Mouse (Mus musculus) limb, embryonic 11.5 days (tissue): ENCODE measurements around the gene D230025D16Rik. TPM values are rescaled to one million over a fixed set of nuclear protein-coding genes. Genes with fewer than 3 reads are reported as not detected.

Experiments
- ATAC-seq: fragments of 200-750 bp; cut with Nextera tagmentation; 2 replicates; pipeline ENCODE4 v1.8.0; 2017; ENCODE audit warnings: low read depth; ENCODE audit not compliant: insufficient number of reproducible peaks, low FRiP score, low TSS enrichment
- DNase-seq: peaks from one replicate; pipeline ENCODE4 v3.0.0-alpha.2; 2015; ENCODE audit warnings: low spot score
- H3K27ac ChIP-seq: fragments of 300-500 bp; sonication (generic); replicated peaks from 2 replicates; pipeline ENCODE4 v1.5.1; 2014; ENCODE audit warnings: low read depth, mild to moderate bottlenecking, low read length
- H3K27me3 ChIP-seq: fragments of 300-500 bp; sonication (generic); 2 replicates; pipeline ENCODE4 v1.6.1; 2014; ENCODE audit warnings: mild to moderate bottlenecking, low read length, mixed read lengths; ENCODE audit not compliant: control insufficient read depth, insufficient read depth
- H3K36me3 ChIP-seq: fragments of 300-500 bp; sonication (generic); 2 replicates; pipeline ENCODE4 v1.6.1; 2014; ENCODE audit warnings: mild to moderate bottlenecking, low read length, moderate library complexity, mixed read lengths; ENCODE audit not compliant: control insufficient read depth, insufficient read depth
- H3K4me1 ChIP-seq: fragments of 300-500 bp; sonication (generic); 2 replicates; pipeline ENCODE4 v1.6.1; 2014; ENCODE audit warnings: low read length, mixed read lengths; ENCODE audit not compliant: control insufficient read depth, insufficient read depth
- H3K4me2 ChIP-seq: fragments of 300-500 bp; sonication (generic); 2 replicates; pipeline ENCODE4 v1.6.1; 2014; ENCODE audit warnings: low read depth, mild to moderate bottlenecking, moderate library complexity; ENCODE audit not compliant: severe bottlenecking
- H3K4me3 ChIP-seq: fragments of 300-500 bp; sonication (generic); 2 replicates; pipeline ENCODE4 v1.5.1; 2014; ENCODE audit warnings: low read depth, low read length
- H3K9ac ChIP-seq: fragments of 300-500 bp; sonication (generic); 2 replicates; pipeline ENCODE4 v1.6.1; 2014; ENCODE audit warnings: mild to moderate bottlenecking, low read length
- H3K9me3 ChIP-seq: fragments of 300-500 bp; sonication (generic); 2 replicates; pipeline ENCODE4 v1.6.1; 2016; ENCODE audit warnings: low read length; ENCODE audit not compliant: control insufficient read depth
- WGBS: fragments of 180-500 bp; shearing (Covaris S2); extraction: QIAGEN DNeasy Blood & Tissue Kit; methylation state at CpG from one replicate; pipeline ENCODE4 v1.1.7; 2014; 5-methylcytosine and 5-hydroxymethylcytosine counted together
- polyA plus RNA-seq: library from polyadenylated mRNA; unstranded; fragments of >200 nt; fragmentation: Nextera tagmentation; extraction: Ambion mirVana; gene quantifications from 2 replicates; pipeline ENCODE4 v1.2.1, GENCODE M21; 2014

The D230025D16Rik gene
- polyA plus RNA-seq, 1 experiment from 2014 or later, result 29.9 TPM

GRCm38 (mm10) chr8:105298351-105299252, 73.7 kb downstream of the D230025D16Rik start:
- H3K36me3 ChIP-seq, result peaks cover 22% of the 10 kb centered on the region; the same call in 1 of the 2 replicates
- no peak overlapping the region for H3K27ac ChIP-seq
- H3K4me2 ChIP-seq, result peak overlapping the region; percentile 91
- WGBS, result 60% methylated on average over 18 of the region's 18 CpGs
- no peak for DNase-seq
- H3K4me3 ChIP-seq, result peak overlapping the region; percentile 99
- no peaks in the 10 kb centered on the region for H3K27me3 ChIP-seq
- H3K9ac ChIP-seq, result peak overlapping the region; percentile 84
- peaks cover 10% of the 10 kb centered on the region for H3K4me1 ChIP-seq
- ATAC-seq, result no peak
- no peaks in the 10 kb centered on the region for H3K9me3 ChIP-seq

GRCm38 (mm10) chr8:105299962-105300361, 75.0 kb downstream of the D230025D16Rik start:
- Histone ChIP-seq H3K4me1 (peaks cover 10% of the 10 kb centered on the region), H3K4me2 (no peak overlapping the region), H3K36me3 (peaks cover 22% of the 10 kb centered on the region; the same call in 1 of the 2 replicates), H3K27me3 (no peaks in the 10 kb centered on the region), H3K4me3 (no peak overlapping the region), H3K9ac (no peak overlapping the region), H3K9me3 (no peaks in the 10 kb centered on the region), H3K27ac (no peak overlapping the region)
- ATAC-seq (no peak), DNase-seq (no peak)
- WGBS, result 91% methylated on average over 8 of the region's 8 CpGs

Other genes with a start within 250 kb of the D230025D16Rik start
- not detected in 2 replicates for gene Ces2h, start 224.3 kb upstream of the D230025D16Rik start, polyA plus RNA-seq
- gene Ces3a, start 176.5 kb upstream of the D230025D16Rik start, polyA plus RNA-seq, result not detected in 2 replicates
- gene Ces3b, start 141.4 kb upstream of the D230025D16Rik start, polyA plus RNA-seq, result not detected in 2 replicates
- gene Ces4a, start 93.3 kb upstream of the D230025D16Rik start, polyA plus RNA-seq, result not detected in 2 replicates
- gene Cbfb, start 54.5 kb upstream of the D230025D16Rik start, polyA plus RNA-seq, result 105 TPM in 2 replicates
- 2.4 and 3.4 TPM in 2 replicates for gene B3gnt9, start 30.0 kb downstream of the D230025D16Rik start, polyA plus RNA-seq
- 11.1 and 13.6 TPM in 2 replicates for gene Tradd, start 39.5 kb downstream of the D230025D16Rik start, polyA plus RNA-seq
- gene Fbxl8, start 39.5 kb downstream of the D230025D16Rik start, polyA plus RNA-seq, result 1.2 and 1.3 TPM in 2 replicates
- gene Hsf4, start 44.7 kb downstream of the D230025D16Rik start, polyA plus RNA-seq, result not detected in 2 replicates
- gene Nol3, start 51.0 kb downstream of the D230025D16Rik start, polyA plus RNA-seq, result 1.0 and 1.2 TPM in 2 replicates
- gene 4931428F04Rik, start 64.7 kb downstream of the D230025D16Rik start, polyA plus RNA-seq, result 17.5 and 17.9 TPM in 2 replicates
- 6.6 and 8.6 TPM in 2 replicates for gene Exoc3l, start 71.0 kb downstream of the D230025D16Rik start, polyA plus RNA-seq
- gene E2f4, start 72.5 kb downstream of the D230025D16Rik start, polyA plus RNA-seq, result 132 and 136 TPM in 2 replicates
- 2.6 and 3.7 TPM in 2 replicates for gene Elmo3, start 80.5 kb downstream of the D230025D16Rik start, polyA plus RNA-seq
- gene Lrrc29, start 101.1 kb downstream of the D230025D16Rik start, polyA plus RNA-seq, result 0.64 and 0.92 TPM in 2 replicates
- 87.5 and 99.0 TPM in 2 replicates for gene Tmem208, start 101.2 kb downstream of the D230025D16Rik start, polyA plus RNA-seq
- gene Fhod1, start 122.8 kb downstream of the D230025D16Rik start, polyA plus RNA-seq, result 3.4 and 3.7 TPM in 2 replicates
- gene Slc9a5, start 123.7 kb downstream of the D230025D16Rik start, polyA plus RNA-seq, result 6.4 and 8.3 TPM in 2 replicates
- 0.84 and 0.92 TPM in 2 replicates for gene Plekhg4, start 148.1 kb downstream of the D230025D16Rik start, polyA plus RNA-seq
- gene Kctd19, start 188.4 kb downstream of the D230025D16Rik start, polyA plus RNA-seq, result not detected in 2 replicates
- 0.26 TPM in 1 of 2 replicates, not detected in the other for gene Lrrc36, start 188.4 kb downstream of the D230025D16Rik start, polyA plus RNA-seq
- 15.0 and 17.8 TPM in 2 replicates for gene Tppp3, start 246.4 kb downstream of the D230025D16Rik start, polyA plus RNA-seq